Mouse (Mus musculus) hindbrain, postnatal 0 days (tissue): ENCODE results near the gene Ophn1. TPM values are rescaled to one million over a fixed set of nuclear protein-coding genes. Genes with fewer than 3 reads are reported as not detected.

Source experiments
- ATAC-seq: fragments of 200-750 bp; cut with Nextera tagmentation; 2 replicates; pipeline ENCODE4 v1.8.0; 2017; ENCODE audit warnings: mild to moderate bottlenecking, moderate TSS enrichment, moderate library complexity
- DNase-seq: peaks from one replicate; pipeline ENCODE4 v3.0.0-alpha.2; 2015; ENCODE audit warnings: low spot score
- H3K27ac ChIP-seq: fragments of 300-500 bp; sonication (generic); 2 replicates; pipeline ENCODE4 v1.5.1; 2014; ENCODE audit warnings: mild to moderate bottlenecking
- H3K27me3 ChIP-seq: fragments of 300-500 bp; sonication (generic); 2 replicates; pipeline ENCODE4 v1.6.1; 2014; ENCODE audit warnings: low read length, mixed read lengths; ENCODE audit not compliant: insufficient read depth
- H3K36me3 ChIP-seq: fragments of 300-500 bp; sonication (generic); 2 replicates; pipeline ENCODE4 v1.6.1; 2014; ENCODE audit warnings: low read length, mixed read lengths; ENCODE audit not compliant: insufficient read depth
- H3K4me1 ChIP-seq: fragments of 300-500 bp; sonication (generic); 2 replicates; pipeline ENCODE4 v1.6.1; 2014; ENCODE audit warnings: antibody characterized with exemption, low read length, mixed read lengths; ENCODE audit not compliant: insufficient read depth
- H3K4me2 ChIP-seq: fragments of 300-500 bp; sonication (generic); 2 replicates; pipeline ENCODE4 v1.6.1; 2014; ENCODE audit warnings: low read depth, mild to moderate bottlenecking, low read length, moderate library complexity, mixed read lengths
- H3K4me3 ChIP-seq: fragments of 300-500 bp; sonication (generic); 2 replicates; pipeline ENCODE4 v1.5.1; 2014; ENCODE audit warnings: low read length
- H3K9ac ChIP-seq: fragments of 300-500 bp; sonication (generic); replicated peaks from 2 replicates; pipeline ENCODE4 v1.6.1; 2014; ENCODE audit warnings: mild to moderate bottlenecking, low read length, moderate library complexity, mixed read lengths
- H3K9me3 ChIP-seq: fragments of 300-500 bp; sonication (generic); 2 replicates; pipeline ENCODE4 v1.6.1; 2016; ENCODE audit warnings: low read length, mixed read lengths
- CTCF ChIP-seq: IDR thresholded peaks from 2 replicates; pipeline ENCODE4 v1.5.1; 2016; ENCODE audit warnings: antibody characterized with exemption, control low read depth, low read depth
- WGBS: fragments of 180-500 bp; shearing (Covaris S2); extraction: QIAGEN DNeasy Blood & Tissue Kit; methylation state at CpG from one replicate; pipeline ENCODE4 v1.1.7; 2014; 5-methylcytosine and 5-hydroxymethylcytosine counted together
- microRNA-seq, 2 experiments: library from miRNA; unstranded; fragments of <30 nt; microRNA quantifications; one replicate each; pipeline ENCODE4; 2016
- polyA plus RNA-seq: library from polyadenylated mRNA; unstranded; fragments of >200 nt; fragmentation: Nextera tagmentation; extraction: Ambion mirVana; gene quantifications from 2 replicates; pipeline ENCODE4 v1.2.1, GENCODE M21; 2015
- total RNA-seq: library from RNA; depleted of rRNA; stranded (reverse); fragments of >200 nt; gene quantifications from 2 replicates; pipeline ENCODE4 v1.2.3, GENCODE M21; 2014; rRNA removed

Ophn1 gene
- total and polyA plus RNA-seq, 2 experiments from 2014 or later: 30.4 to 46.1 TPM

- 51% methylated on average over 3 of the region's 3 CpGs for WGBS
- Histone ChIP-seq H3K4me3 (no peak overlapping the region), H3K27me3 (no peaks in the 10 kb centered on the region), H3K4me2 (no peak overlapping the region), H3K27ac (no peak overlapping the region), H3K4me1 (no peaks in the 10 kb centered on the region), H3K9me3 (no peaks in the 10 kb centered on the region), H3K9ac (no peak overlapping the region), H3K36me3 (no peaks in the 10 kb centered on the region)
- TF ChIP-seq CTCF: no peak
- DNase-seq (no peak), ATAC-seq (no peak)
Measured at GRCm38 (mm10) chrX:98628666-98629404, 262.0 kb downstream of the Ophn1 start.

GRCm38 (mm10) chrX:98618865-98619264, 272.0 kb downstream of the Ophn1 start:
- 12% methylated on average over 2 of the region's 2 CpGs for WGBS
- Histone ChIP-seq H3K9me3 (no peaks in the 10 kb centered on the region), H3K27me3 (no peaks in the 10 kb centered on the region), H3K27ac (no peak overlapping the region), H3K36me3 (no peaks in the 10 kb centered on the region), H3K4me3 (no peak overlapping the region), H3K9ac (no peak overlapping the region), H3K4me2 (no peak overlapping the region), H3K4me1 (no peaks in the 10 kb centered on the region)
- ATAC-seq (no peak), DNase-seq (peak; percentile 74)
- peak; percentile 62 for TF ChIP-seq CTCF

GRCm38 (mm10) chrX:98617426-98617825, 273.4 kb downstream of the Ophn1 start:
- Histone ChIP-seq H3K4me1 (no peaks in the 10 kb centered on the region), H3K9me3 (no peaks in the 10 kb centered on the region), H3K9ac (no peak overlapping the region), H3K4me2 (no peak overlapping the region), H3K27ac (no peak overlapping the region), H3K27me3 (no peaks in the 10 kb centered on the region), H3K4me3 (no peak overlapping the region), H3K36me3 (no peaks in the 10 kb centered on the region)
- no peak for ATAC-seq
- TF ChIP-seq CTCF: no peak
- 67% methylated on average over 4 of the region's 4 CpGs for WGBS
- DNase-seq: peak; percentile 2

GRCm38 (mm10) chrX:98574201-98574600, 316.6 kb downstream of the Ophn1 start:
- DNase-seq: no peak
- no peaks in the 10 kb centered on the region for H3K9me3 ChIP-seq
- ATAC-seq: no peak
- no peak overlapping the region for H3K9ac ChIP-seq
- no peaks in the 10 kb centered on the region for H3K27me3 ChIP-seq
- H3K4me1 ChIP-seq: no peaks in the 10 kb centered on the region
- no peaks in the 10 kb centered on the region for H3K36me3 ChIP-seq
- H3K4me2 ChIP-seq: no peak overlapping the region
- H3K4me3 ChIP-seq: no peak overlapping the region
- H3K27ac ChIP-seq: no peak overlapping the region
- TF ChIP-seq CTCF: no peak

- H3K9ac ChIP-seq: no peak overlapping the region
- 83% methylated on average over 1 of the region's 1 CpGs for WGBS
- no peak for DNase-seq
- no peaks in the 10 kb centered on the region for H3K27me3 ChIP-seq
- no peak overlapping the region for H3K4me3 ChIP-seq
- no peak overlapping the region for H3K27ac ChIP-seq
- H3K9me3 ChIP-seq: no peaks in the 10 kb centered on the region
- no peaks in the 10 kb centered on the region for H3K36me3 ChIP-seq
- no peak for TF ChIP-seq CTCF
- no peak overlapping the region for H3K4me2 ChIP-seq
- H3K4me1 ChIP-seq: no peaks in the 10 kb centered on the region
- no peak for ATAC-seq
Measured at GRCm38 (mm10) chrX:98546458-98546857, 344.4 kb downstream of the Ophn1 start.

GRCm38 (mm10) chrX:98515329-98515728, 375.5 kb downstream of the Ophn1 start:
- TF ChIP-seq CTCF: no peak
- no peak overlapping the region for H3K4me2 ChIP-seq
- no peak overlapping the region for H3K27ac ChIP-seq
- DNase-seq (no peak), ATAC-seq (no peak)
- H3K27me3 ChIP-seq: no peaks in the 10 kb centered on the region
- H3K4me1 ChIP-seq: no peaks in the 10 kb centered on the region
- no peak overlapping the region for H3K4me3 ChIP-seq
- WGBS: 84% methylated on average over 2 of the region's 2 CpGs
- no peaks in the 10 kb centered on the region for H3K36me3 ChIP-seq
- no peaks in the 10 kb centered on the region for H3K9me3 ChIP-seq
- H3K9ac ChIP-seq: no peak overlapping the region

GRCm38 (mm10) chrX:98514359-98514904, 376.4 kb downstream of the Ophn1 start:
- no peaks in the 10 kb centered on the region for H3K9me3 ChIP-seq
- H3K4me3 ChIP-seq: no peak overlapping the region
- TF ChIP-seq CTCF: no peak
- H3K9ac ChIP-seq: no peak overlapping the region
- no peak overlapping the region for H3K27ac ChIP-seq
- ATAC-seq (no peak), DNase-seq (no peak)
- H3K36me3 ChIP-seq: no peaks in the 10 kb centered on the region
- no peaks in the 10 kb centered on the region for H3K27me3 ChIP-seq
- WGBS: 73% methylated on average over 3 of the region's 3 CpGs
- H3K4me2 ChIP-seq: no peak overlapping the region
- H3K4me1 ChIP-seq: no peaks in the 10 kb centered on the region

Small RNA genes lying within 50 kb of the gene (microRNA-seq; reads per million reads assigned to microRNA genes)
- 0 reads per million in 2 experiments for gene Gm27554

Other genes with a start within 250 kb of the Ophn1 start
- 26.3 and 30.0 TPM in 2 replicates for gene Yipf6, start 45.3 kb upstream of the Ophn1 start, total RNA-seq
- gene Yipf6, start 45.3 kb upstream of the Ophn1 start, polyA plus RNA-seq: 15.5 and 17.0 TPM in 2 replicates
- 8.2 and 13.0 TPM in 2 replicates for gene Stard8, start 112.2 kb upstream of the Ophn1 start, total RNA-seq
- gene Stard8, start 112.2 kb upstream of the Ophn1 start, polyA plus RNA-seq: 4.2 and 4.6 TPM in 2 replicates
- 29.4 and 30.1 TPM in 2 replicates for gene Efnb1, start 245.1 kb upstream of the Ophn1 start, total RNA-seq
- 15.1 and 15.3 TPM in 2 replicates for gene Efnb1, start 245.1 kb upstream of the Ophn1 start, polyA plus RNA-seq